Mouse (Mus musculus): ENCODE measurements at regions not wholly inside any gene's neighbourhood (a gene's known extent, or its start where the extent isn't known, plus 50 kb on each side); places are given as distances from the start of the nearest gene placed in this dataset.

- DNase-seq: no peak
Measured at GRCm38 (mm10) chr3:139890186-139890585, 684.7 kb downstream of the Stpg2 start.

- DNase-seq: no peak
Measured at GRCm38 (mm10) chr3:139897894-139898293, 692.4 kb downstream of the Stpg2 start.

GRCm38 (mm10) chr3:139899213-139899612 is 693.7 kb downstream of the Stpg2 start:
- no peak for DNase-seq

GRCm38 (mm10) chr3:139913639-139914330 is 708.3 kb downstream of the Stpg2 start:
- DNase-seq: no peak

GRCm38 (mm10) chr3:139922267-139922666 is 716.8 kb downstream of the Stpg2 start:
- no peak for DNase-seq

- DNase-seq: no peak
Measured at GRCm38 (mm10) chr3:139933039-139933438, 727.5 kb downstream of the Stpg2 start.

- DNase-seq: no peak
Measured at GRCm38 (mm10) chr3:139946209-139946608, 740.7 kb downstream of the Stpg2 start.

GRCm38 (mm10) chr3:139947247-139947646 is 741.8 kb downstream of the Stpg2 start:
- DNase-seq: no peak

GRCm38 (mm10) chr3:139949096-139949495 is 743.6 kb downstream of the Stpg2 start:
- no peak for DNase-seq

GRCm38 (mm10) chr3:139950016-139950705 is 744.7 kb downstream of the Stpg2 start:
- DNase-seq: peak; percentile 8

- no peak for DNase-seq
Measured at GRCm38 (mm10) chr3:139951516-139951915, 746.0 kb downstream of the Stpg2 start.

GRCm38 (mm10) chr3:139978172-139978571 is 772.7 kb downstream of the Stpg2 start:
- DNase-seq: no peak

GRCm38 (mm10) chr3:139985830-139986481 is 780.5 kb downstream of the Stpg2 start:
- no peak for DNase-seq

GRCm38 (mm10) chr3:139988938-139989337 is 783.4 kb downstream of the Stpg2 start:
- DNase-seq: no peak

- no peak for DNase-seq
Measured at GRCm38 (mm10) chr3:139989380-139989779, 783.9 kb downstream of the Stpg2 start.

- DNase-seq: no peak
Measured at GRCm38 (mm10) chr3:140012522-140012921, 807.0 kb downstream of the Stpg2 start.

- DNase-seq: no peak
Measured at GRCm38 (mm10) chr3:140034101-140034500, 828.6 kb downstream of the Stpg2 start.

- DNase-seq: no peak
Measured at GRCm38 (mm10) chr3:140035142-140035541, 829.6 kb downstream of the Stpg2 start.

GRCm38 (mm10) chr3:140044898-140045297 is 839.4 kb downstream of the Stpg2 start:
- no peak for DNase-seq

- DNase-seq: no peak
Measured at GRCm38 (mm10) chr3:140054634-140055033, 849.1 kb downstream of the Stpg2 start.

- no peak for DNase-seq
Measured at GRCm38 (mm10) chr3:140057962-140058631, 852.6 kb downstream of the Stpg2 start.

- no peak for DNase-seq
Measured at GRCm38 (mm10) chr3:140059102-140059501, 853.6 kb downstream of the Stpg2 start.

- no peak for DNase-seq
Measured at GRCm38 (mm10) chr3:140059522-140060110, 854.1 kb downstream of the Stpg2 start.
